Mouse (Mus musculus): Measurements from ENCODE around the gene Lcn9. TPM values are rescaled to one million over a fixed set of nuclear protein-coding genes. Genes with fewer than 3 reads are reported as not detected.
"Not testable (repeated sequence)": the region's sequence is repeated elsewhere in the genome, so short reads cannot be mapped to it uniquely, and the experiment has no call there.

Lcn9 gene
- polyA plus RNA-seq, 1 experiment, result 0.13 TPM

DNA sequence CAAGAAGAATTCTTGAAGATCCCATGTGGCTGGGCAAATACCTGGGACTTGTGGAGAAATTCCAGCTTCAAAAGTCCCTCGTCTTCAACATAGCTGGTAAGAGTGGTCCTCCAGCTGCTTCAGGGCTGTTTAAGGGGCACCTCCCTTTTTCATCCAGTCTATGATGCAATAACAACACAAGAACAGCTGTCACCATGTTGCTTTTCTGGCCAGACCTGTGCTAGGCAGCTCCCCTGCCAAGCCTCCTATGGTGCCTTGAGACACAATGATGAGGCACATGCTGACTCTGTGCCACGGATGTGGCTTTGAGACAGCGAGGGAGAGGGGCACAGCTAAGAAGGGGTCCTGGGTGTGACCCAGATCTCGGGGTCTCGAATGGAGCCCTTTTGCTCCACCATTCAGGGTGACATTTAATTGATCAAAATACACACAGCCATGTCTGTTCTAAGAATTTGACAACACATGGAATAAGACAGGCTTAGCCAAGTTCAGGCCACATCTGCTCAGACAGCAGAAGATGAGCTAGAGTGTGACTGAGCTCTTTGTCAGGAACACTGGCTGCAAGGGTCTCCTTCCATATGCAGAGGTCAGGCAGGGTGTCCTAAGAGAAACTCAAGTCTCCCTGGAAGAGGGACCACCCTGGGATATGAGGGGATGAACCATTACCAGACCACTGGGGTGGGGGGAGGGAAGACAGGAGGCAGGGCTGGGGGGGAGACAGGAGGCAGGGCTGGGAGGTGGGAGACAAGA lies 37.2 kb upstream of the Lcn9 start:
- Histone ChIP-seq H3K4me1 (ENCODE audit: control insufficient read depth, insufficient read depth, low read length) (no peaks in the 10 kb centered on the region), H3K4me3 (replicated peaks; ENCODE audit: insufficient read depth, low read depth, low read length) (no peak overlapping the region), H3K27ac (ENCODE audit: insufficient read depth, low read length) (no peak overlapping the region), H3K27me3 (ENCODE audit: control insufficient read depth, insufficient read depth, low read length) (no peaks in the 10 kb centered on the region)
- TF ChIP-seq CTCF (IDR thresholded peaks at IDR 0.05; ENCODE audit: borderline replicate concordance, insufficient read depth, low read depth, low read length) (no peak), POLR2A (IDR thresholded peaks at IDR 0.05; ENCODE audit: borderline replicate concordance, insufficient read depth, low read length) (no peak)
- no peak for DNase-seq
- WGBS, result 25% methylated on average over 5 of the region's 5 CpGs

DNA sequence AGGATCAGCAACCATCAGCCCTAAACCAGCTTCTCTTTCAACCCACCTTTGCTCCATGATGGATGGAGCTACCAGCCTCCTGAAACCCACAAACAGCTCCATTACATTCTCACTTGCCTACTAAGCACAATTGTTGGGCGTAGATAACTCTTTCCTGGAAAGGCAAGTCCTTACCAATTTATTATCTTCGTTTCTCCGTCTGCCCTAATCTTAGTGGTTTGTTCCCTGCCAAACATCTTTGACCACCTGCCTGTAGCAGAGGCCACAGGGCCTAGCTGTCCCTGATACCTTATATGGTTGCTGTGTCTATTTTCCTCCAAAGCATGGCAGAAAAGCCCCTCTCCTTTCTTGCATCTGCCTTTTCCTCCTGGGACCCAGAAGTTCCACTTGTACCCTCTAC lies 33.9 kb upstream of the Lcn9 start:
- whole genome bisulfite sequencing, result 82% methylated on average over 3 of the region's 3 CpGs
- no peaks in the 10 kb centered on the region for H3K4me1 ChIP-seq (ENCODE audit: control insufficient read depth, insufficient read depth, low read length)
- TF ChIP-seq POLR2A (IDR thresholded peaks at IDR 0.05; ENCODE audit: borderline replicate concordance, insufficient read depth, low read length), result no peak
- TF ChIP-seq CTCF (IDR thresholded peaks at IDR 0.05; ENCODE audit: borderline replicate concordance, insufficient read depth, low read depth, low read length), result no peak
- H3K4me3 ChIP-seq (replicated peaks; ENCODE audit: insufficient read depth, low read depth, low read length), result no peak overlapping the region
- H3K27ac ChIP-seq (ENCODE audit: insufficient read depth, low read length), result no peak overlapping the region
- H3K27me3 ChIP-seq (ENCODE audit: control insufficient read depth, insufficient read depth, low read length), result no peaks in the 10 kb centered on the region
- DNase-seq, result no peak

DNA sequence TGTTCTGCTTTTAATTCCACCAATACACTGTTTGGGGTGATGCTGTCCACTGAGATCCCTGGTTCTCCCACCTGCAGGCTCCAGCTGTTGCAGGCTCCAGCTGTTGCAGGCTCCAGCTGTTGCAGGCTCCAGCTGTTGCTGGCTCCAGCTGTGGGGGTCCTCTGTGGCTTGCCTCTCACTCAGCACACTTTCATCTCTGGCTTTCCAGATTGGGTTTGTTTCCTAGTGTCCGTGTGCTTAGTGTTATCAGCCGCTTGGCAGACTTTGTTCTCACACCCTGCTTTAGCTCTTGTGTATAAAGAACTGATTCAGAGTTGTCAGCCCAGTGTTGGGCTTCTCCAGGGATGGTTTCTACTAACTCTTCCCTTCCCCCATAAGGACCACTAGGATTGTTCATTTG lies 25.3 kb upstream of the Lcn9 start:
- TF ChIP-seq POLR2A (IDR thresholded peaks at IDR 0.05; ENCODE audit: borderline replicate concordance, insufficient read depth, low read length) (no peak), CTCF (IDR thresholded peaks at IDR 0.05; ENCODE audit: borderline replicate concordance, insufficient read depth, low read depth, low read length) (no peak)
- no peak for DNase-seq
- H3K4me1 ChIP-seq (ENCODE audit: control insufficient read depth, insufficient read depth, low read length), result no peaks in the 10 kb centered on the region
- H3K4me3 ChIP-seq (replicated peaks; ENCODE audit: insufficient read depth, low read depth, low read length), result no peak overlapping the region
- 61% methylated on average over 2 of the region's 2 CpGs for WGBS
- no peaks in the 10 kb centered on the region for H3K27me3 ChIP-seq (ENCODE audit: control insufficient read depth, insufficient read depth, low read length)
- no peak overlapping the region for H3K27ac ChIP-seq (ENCODE audit: insufficient read depth, low read length)

DNA sequence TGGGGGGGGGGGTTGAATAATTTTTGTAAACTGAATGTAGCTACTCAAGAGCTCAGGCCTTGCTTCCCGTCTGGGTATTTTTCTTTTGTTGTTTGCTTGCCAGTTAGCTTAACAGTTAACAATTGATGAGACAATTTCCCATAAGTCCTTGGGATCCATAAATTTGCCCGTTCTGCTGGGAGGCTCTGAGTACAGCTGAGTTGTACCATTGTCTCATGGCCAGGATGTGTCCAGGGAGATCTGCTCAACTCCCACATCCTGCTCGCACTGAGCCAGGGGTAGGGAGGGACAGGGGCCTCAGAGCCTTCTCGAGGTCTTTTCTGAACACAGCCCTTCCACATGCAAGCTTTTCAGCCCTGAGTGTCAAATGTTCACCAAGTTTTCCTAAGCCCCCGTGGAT lies 24.9 kb upstream of the Lcn9 start:
- DNase-seq, result no peak
- Histone ChIP-seq H3K4me1 (ENCODE audit: control insufficient read depth, insufficient read depth, low read length) (no peaks in the 10 kb centered on the region), H3K27me3 (ENCODE audit: control insufficient read depth, insufficient read depth, low read length) (no peaks in the 10 kb centered on the region), H3K4me3 (replicated peaks; ENCODE audit: insufficient read depth, low read depth, low read length) (no peak overlapping the region), H3K27ac (ENCODE audit: insufficient read depth, low read length) (no peak overlapping the region)
- TF ChIP-seq POLR2A (IDR thresholded peaks at IDR 0.05; ENCODE audit: borderline replicate concordance, insufficient read depth, low read length), result no peak
- no peak for TF ChIP-seq CTCF (IDR thresholded peaks at IDR 0.05; ENCODE audit: borderline replicate concordance, insufficient read depth, low read depth, low read length)
- 34% methylated on average over 5 of the region's 5 CpGs for WGBS

DNA sequence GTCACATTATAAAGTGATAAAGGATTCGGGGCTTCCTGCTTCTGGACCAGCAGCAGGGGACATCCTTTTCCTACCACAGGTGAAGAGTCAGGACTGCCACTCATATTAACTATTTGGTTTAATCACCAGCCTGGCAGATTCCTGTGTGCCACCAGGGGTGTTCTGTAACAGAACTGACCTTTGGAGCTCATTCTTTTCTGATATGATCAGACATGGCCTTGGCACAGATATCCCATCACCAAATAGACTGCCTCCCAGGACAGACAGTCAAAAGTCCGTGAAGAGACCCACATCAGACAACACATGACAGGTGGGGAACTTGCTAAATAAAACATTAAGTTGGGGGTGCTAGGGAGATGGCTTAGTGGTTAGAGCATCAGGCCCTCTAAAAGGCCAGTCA lies 11.2 kb upstream of the Lcn9 start:
- H3K4me1 ChIP-seq (ENCODE audit: control insufficient read depth, insufficient read depth, low read length), result no peaks in the 10 kb centered on the region
- no peaks in the 10 kb centered on the region for H3K27me3 ChIP-seq (ENCODE audit: control insufficient read depth, insufficient read depth, low read length)
- no peak overlapping the region for H3K4me3 ChIP-seq (replicated peaks; ENCODE audit: insufficient read depth, low read depth, low read length)
- 60% methylated on average over 2 of the region's 2 CpGs for WGBS
- TF ChIP-seq CTCF (IDR thresholded peaks at IDR 0.05; ENCODE audit: borderline replicate concordance, insufficient read depth, low read depth, low read length), result no peak
- TF ChIP-seq POLR2A (IDR thresholded peaks at IDR 0.05; ENCODE audit: borderline replicate concordance, insufficient read depth, low read length), result no peak
- DNase-seq, result no peak
- no peak overlapping the region for H3K27ac ChIP-seq (ENCODE audit: insufficient read depth, low read length)

DNA sequence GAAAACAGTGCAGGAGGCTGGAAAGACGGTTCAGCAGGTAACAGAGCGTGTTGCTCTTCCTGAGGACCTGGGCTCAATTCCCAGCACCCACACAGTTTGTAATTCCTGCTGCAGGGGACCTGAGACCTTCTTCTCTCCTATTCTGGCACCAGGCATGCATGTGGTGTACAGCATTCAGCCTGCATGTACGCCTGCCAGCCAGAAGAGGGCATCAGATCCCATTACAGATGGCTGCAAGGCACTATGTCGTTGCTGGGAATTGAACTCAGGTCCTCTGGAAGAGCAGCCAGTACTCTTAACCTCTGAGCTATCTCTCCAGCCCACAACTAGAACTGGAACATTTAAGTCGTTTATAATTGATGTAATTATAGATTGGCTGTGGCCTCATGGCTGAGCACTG lies 9.6 kb upstream of the Lcn9 start:
- Histone ChIP-seq H3K4me3 (replicated peaks; ENCODE audit: insufficient read depth, low read depth, low read length) (no peak overlapping the region), H3K4me1 (ENCODE audit: control insufficient read depth, insufficient read depth, low read length) (no peaks in the 10 kb centered on the region), H3K27me3 (ENCODE audit: control insufficient read depth, insufficient read depth, low read length) (no peaks in the 10 kb centered on the region), H3K27ac (ENCODE audit: insufficient read depth, low read length) (no peak overlapping the region)
- WGBS, result 85% methylated on average over 5 of the region's 5 CpGs
- no peak for TF ChIP-seq POLR2A (IDR thresholded peaks at IDR 0.05; ENCODE audit: borderline replicate concordance, insufficient read depth, low read length)
- no peak for TF ChIP-seq CTCF (IDR thresholded peaks at IDR 0.05; ENCODE audit: borderline replicate concordance, insufficient read depth, low read depth, low read length)
- DNase-seq, result no peak

DNA sequence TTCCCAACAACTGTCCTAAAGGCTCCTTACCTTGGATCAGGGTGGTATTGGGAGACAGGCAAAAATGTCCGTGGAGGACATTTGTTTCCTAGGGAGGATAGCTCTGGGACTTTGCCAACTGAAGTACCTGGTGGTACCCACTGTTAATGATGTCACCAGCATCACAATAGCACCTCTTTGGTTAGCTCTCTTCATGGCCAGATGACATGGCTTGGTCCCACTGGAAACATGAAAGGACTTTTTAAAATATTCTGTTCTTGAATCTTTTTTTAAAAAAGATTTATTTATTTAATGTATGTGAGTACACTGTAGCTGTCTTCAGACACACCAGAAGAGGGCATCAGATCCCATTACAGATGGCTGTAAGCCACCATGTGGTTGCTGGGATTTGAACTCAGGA lies 7.2 kb upstream of the Lcn9 start, which contains the start of gene Glt6d1:
TSS of gene Glt6d1 (minus strand) at position 101 of the 400 bp plus-strand sequence.
- not testable (repeated sequence) for H3K27me3 ChIP-seq (ENCODE audit: control insufficient read depth, insufficient read depth, low read length); DNase-seq; H3K4me3 ChIP-seq (replicated peaks; ENCODE audit: insufficient read depth, low read depth, low read length); H3K27ac ChIP-seq (ENCODE audit: insufficient read depth, low read length); H3K4me1 ChIP-seq (ENCODE audit: control insufficient read depth, insufficient read depth, low read length)
- WGBS, result 55% methylated on average over 1 of the region's 1 CpGs

DNA sequence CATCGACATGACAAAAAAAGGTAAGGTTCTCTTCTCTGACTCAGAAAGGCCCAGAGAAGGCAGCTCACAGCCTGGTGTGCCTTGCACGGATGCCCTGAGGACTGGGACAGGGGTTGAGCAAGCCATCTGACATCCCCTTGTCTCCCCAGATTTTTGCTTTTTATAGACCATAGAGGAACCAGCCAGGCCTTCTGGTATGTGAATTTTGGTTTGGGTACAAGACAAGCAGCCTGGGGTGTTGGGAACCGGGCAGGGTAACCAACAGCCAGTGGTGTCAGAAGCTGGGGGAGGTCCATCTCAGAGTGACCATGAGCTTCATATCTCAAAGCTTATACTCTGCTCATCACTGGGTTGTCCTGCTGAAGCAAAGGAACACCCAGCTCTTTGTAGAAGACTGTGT lies 1.8 kb downstream of the Lcn9 start:
- no peaks in the 10 kb centered on the region for H3K27me3 ChIP-seq (ENCODE audit: control insufficient read depth, insufficient read depth, low read length)
- no peak overlapping the region for H3K4me3 ChIP-seq (replicated peaks; ENCODE audit: insufficient read depth, low read depth, low read length)
- H3K27ac ChIP-seq (ENCODE audit: insufficient read depth, low read length), result no peak overlapping the region
- peak in 1 of 2 experiments; percentile 1 for DNase-seq
- 91% methylated on average over 3 of the region's 3 CpGs for WGBS
- no peaks in the 10 kb centered on the region for H3K4me1 ChIP-seq (ENCODE audit: control insufficient read depth, insufficient read depth, low read length)
- TF ChIP-seq POLR2A (IDR thresholded peaks at IDR 0.05; ENCODE audit: borderline replicate concordance, insufficient read depth, low read length) (no peak), CTCF (IDR thresholded peaks at IDR 0.05; ENCODE audit: borderline replicate concordance, insufficient read depth, low read depth, low read length) (no peak)

Measured in cerebellum, adult 2 months (tissue).